Mouse (Mus musculus): ENCODE measurements around the gene Gm49450. TPM values are rescaled to one million over a fixed set of nuclear protein-coding genes. Genes with fewer than 3 reads are reported as not detected.

Gm49450 gene
- polyA plus RNA-seq, 2 experiments, result 0.15 TPM; not detected in 1

- Histone ChIP-seq H3K4me2 (ENCODE audit: low read depth) (peak overlapping the region; percentile 71), H3K9ac (replicated peaks) (peak overlapping the region; percentile 69), H3K4me1 (replicated peaks; ENCODE audit: control insufficient read depth in 2 of 2, insufficient read depth in 2 of 2, low read length in 1 of 2) (peaks cover 5 to 25% of the 10 kb centered on the region in 2 experiments), H3K4me3 (ENCODE audit: insufficient read depth in 1 of 2, low read depth in 2 of 2, low read length in 2 of 2) (peak overlapping the region; percentile 47 to 70), H3K27ac (peak overlapping the region; percentile 72), H3K9me3 (ENCODE audit: control insufficient read depth, low read length) (no peaks in the 10 kb centered on the region), H3K27me3 (ENCODE audit: control insufficient read depth, insufficient read depth, low read length) (no peaks in the 10 kb centered on the region), H3K36me3 (replicated peaks; ENCODE audit: control insufficient read depth, insufficient read depth, low read depth) (no peaks in the 10 kb centered on the region)
- 4% methylated on average over 35 of the region's 35 CpGs for WGBS (ENCODE audit: insufficient replicate concordance)
- TF ChIP-seq EP300 (IDR thresholded peaks at IDR 0.05; ENCODE audit: low read depth) (no peak), CTCF (IDR thresholded peaks at IDR 0.05; ENCODE audit: low read depth) (peak; percentile 99)
- DNase-seq (ENCODE audit: low read depth in 3 of 3, low spot score in 3 of 3), result peak; percentile 77 to 83 (median 81)
- ATAC-seq (ENCODE audit: insufficient read depth), result peak; percentile 92
These were observed 39.9 kb upstream of the Gm49450 start for GRCm38 (mm10) chr15:98993093-98993793.

- Histone ChIP-seq H3K27ac (no peak overlapping the region), H3K4me2 (ENCODE audit: low read depth) (peak overlapping the region; percentile 71), H3K4me3 (ENCODE audit: insufficient read depth in 1 of 2, low read depth in 2 of 2, low read length in 2 of 2) (peak overlapping the region; percentile 36 to 47), H3K27me3 (ENCODE audit: control insufficient read depth, insufficient read depth, low read length) (no peaks in the 10 kb centered on the region), H3K36me3 (replicated peaks; ENCODE audit: control insufficient read depth, insufficient read depth, low read depth) (no peaks in the 10 kb centered on the region), H3K9ac (replicated peaks) (peak overlapping the region; percentile 58), H3K4me1 (replicated peaks; ENCODE audit: control insufficient read depth in 2 of 2, insufficient read depth in 2 of 2, low read length in 1 of 2) (peaks cover 0 to 18% of the 10 kb centered on the region in 2 experiments), H3K9me3 (ENCODE audit: control insufficient read depth, low read length) (no peaks in the 10 kb centered on the region)
- ATAC-seq (ENCODE audit: insufficient read depth), result peak; percentile 55; the same call in 1 of the 2 replicates
- 26% methylated on average over 17 of the region's 17 CpGs for WGBS (ENCODE audit: insufficient replicate concordance)
- no peak for TF ChIP-seq EP300 (IDR thresholded peaks at IDR 0.05; ENCODE audit: low read depth)
- no peak for TF ChIP-seq CTCF (IDR thresholded peaks at IDR 0.05; ENCODE audit: low read depth)
- peak in 1 of 3 experiments; percentile 52 for DNase-seq (ENCODE audit: low read depth in 3 of 3, low spot score in 3 of 3)
These were observed 38.9 kb upstream of the Gm49450 start for GRCm38 (mm10) chr15:98992086-98992912.

DNA sequence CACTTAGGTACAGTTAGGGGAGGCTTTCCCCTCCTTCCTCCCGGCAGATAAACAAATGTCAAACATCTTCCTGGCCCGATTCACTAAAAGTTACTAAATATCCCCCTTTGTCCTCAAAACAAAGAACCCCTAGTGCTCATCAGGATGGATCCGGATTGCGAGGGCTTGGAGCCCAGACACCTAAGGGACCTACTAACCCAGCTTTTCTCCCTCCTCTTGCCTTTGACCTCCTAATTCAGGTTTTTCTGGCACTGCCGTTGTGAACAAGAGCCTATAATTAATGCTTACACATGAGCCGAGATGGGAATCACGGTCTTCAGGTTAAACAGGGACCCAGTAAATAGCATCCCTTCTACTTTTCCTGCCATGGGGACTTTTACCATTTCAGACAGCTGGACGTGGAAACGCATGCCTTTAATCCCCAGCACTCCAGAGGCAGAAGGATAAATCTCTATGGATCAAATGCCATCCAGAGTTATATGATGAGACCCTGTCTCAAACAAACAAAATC lies 38.2 kb upstream of the Gm49450 start:
- DNase-seq (ENCODE audit: low read depth in 3 of 3, low spot score in 3 of 3) (no peak), ATAC-seq (ENCODE audit: insufficient read depth) (no peak)
- Histone ChIP-seq H3K9ac (replicated peaks) (no peak overlapping the region), H3K4me2 (ENCODE audit: low read depth) (no peak overlapping the region), H3K4me1 (replicated peaks; ENCODE audit: control insufficient read depth in 2 of 2, insufficient read depth in 2 of 2, low read length in 1 of 2) (peaks cover 0 to 18% of the 10 kb centered on the region in 2 experiments), H3K36me3 (replicated peaks; ENCODE audit: control insufficient read depth, insufficient read depth, low read depth) (no peaks in the 10 kb centered on the region), H3K4me3 (ENCODE audit: insufficient read depth in 1 of 2, low read depth in 2 of 2, low read length in 2 of 2) (no peak overlapping the region), H3K27ac (no peak overlapping the region), H3K9me3 (ENCODE audit: control insufficient read depth, low read length) (no peaks in the 10 kb centered on the region), H3K27me3 (ENCODE audit: control insufficient read depth, insufficient read depth, low read length) (no peaks in the 10 kb centered on the region)
- WGBS (ENCODE audit: insufficient replicate concordance), result 62% methylated on average over 9 of the region's 9 CpGs
- TF ChIP-seq EP300 (IDR thresholded peaks at IDR 0.05; ENCODE audit: low read depth) (no peak), CTCF (IDR thresholded peaks at IDR 0.05; ENCODE audit: low read depth) (no peak)

- H3K4me1 ChIP-seq (replicated peaks; ENCODE audit: control insufficient read depth in 2 of 2, insufficient read depth in 2 of 2, low read length in 1 of 2), result peaks cover 0 to 19% of the 10 kb centered on the region in 2 experiments
- ATAC-seq (ENCODE audit: insufficient read depth), result no peak
These were observed 37.6 kb upstream of the Gm49450 start for GRCm38 (mm10) chr15:98990669-98991539.

More at GRCm38 (mm10) chr15:98990669-98991539, 37.6 kb upstream of the Gm49450 start:
- no peak for DNase-seq (ENCODE audit: low read depth in 3 of 3, low spot score in 3 of 3)
- Histone ChIP-seq H3K9me3 (ENCODE audit: control insufficient read depth, low read length) (no peaks in the 10 kb centered on the region), H3K9ac (replicated peaks) (no peak overlapping the region), H3K27ac (no peak overlapping the region), H3K4me2 (ENCODE audit: low read depth) (no peak overlapping the region), H3K27me3 (ENCODE audit: control insufficient read depth, insufficient read depth, low read length) (no peaks in the 10 kb centered on the region), H3K4me3 (ENCODE audit: insufficient read depth in 1 of 2, low read depth in 2 of 2, low read length in 2 of 2) (no peak overlapping the region), H3K36me3 (replicated peaks; ENCODE audit: control insufficient read depth, insufficient read depth, low read depth) (no peaks in the 10 kb centered on the region)
- WGBS (ENCODE audit: insufficient replicate concordance), result 54% methylated on average over 15 of the region's 15 CpGs
- no peak for TF ChIP-seq CTCF (IDR thresholded peaks at IDR 0.05; ENCODE audit: low read depth)
- TF ChIP-seq EP300 (IDR thresholded peaks at IDR 0.05; ENCODE audit: low read depth), result no peak

Measured in liver, embryonic 14.5 days (tissue).